Mouse (Mus musculus) small intestine, adult 2 months (tissue): ENCODE data around the gene Dnase1l1. TPM values are rescaled to one million over a fixed set of nuclear protein-coding genes. Genes with fewer than 3 reads are reported as not detected.
A peak's percentile ranks its signal among the peaks of the same experiment; 100 is the strongest.

Experiments used
- H3K27ac ChIP-seq: fragments of 200-500 bp; 2 replicates; pipeline ENCODE4 v1.5.1; 2012; ENCODE audit warnings: low read depth, low read length, control low read depth, inconsistent platforms; ENCODE audit not compliant: insufficient read depth
- H3K27me3 ChIP-seq: fragments of 200-500 bp; 2 replicates; pipeline ENCODE4 v1.6.1; 2012; ENCODE audit warnings: mild to moderate bottlenecking, moderate library complexity, low read length, inconsistent platforms; ENCODE audit not compliant: control insufficient read depth, insufficient read depth
- H3K36me3 ChIP-seq: fragments of 200-500 bp; 2 replicates; pipeline ENCODE4 v1.6.1; 2012; ENCODE audit warnings: mild to moderate bottlenecking, low read length, control low read depth, inconsistent platforms; ENCODE audit not compliant: control insufficient read depth, insufficient read depth
- H3K4me1 ChIP-seq: fragments of 200-500 bp; 2 replicates; pipeline ENCODE4 v1.6.1; 2012; ENCODE audit warnings: low read length, inconsistent platforms, mixed read lengths; ENCODE audit not compliant: control insufficient read depth, insufficient read depth, insufficient read length
- H3K4me3 ChIP-seq: fragments of 200-500 bp; 2 replicates; pipeline ENCODE4 v1.5.1; 2012; ENCODE audit warnings: low read depth, mild to moderate bottlenecking, control low read depth, inconsistent platforms, low read length, moderate library complexity
- CTCF ChIP-seq: fragments of 200-500 bp; IDR thresholded peaks from 2 replicates; pipeline ENCODE4 v1.5.1; 2012; ENCODE audit warnings: low read depth, mild to moderate bottlenecking, control low read depth, inconsistent platforms, low read length, moderate library complexity, mixed read lengths; ENCODE audit not compliant: insufficient replicate concordance, insufficient read length; ENCODE audit errors: extremely low read depth
- POLR2A ChIP-seq: fragments of 200-500 bp; IDR thresholded peaks from 2 replicates; pipeline ENCODE4 v1.6.1; 2012; ENCODE audit warnings: low read depth, mild to moderate bottlenecking, control low read depth, inconsistent platforms, low read length, moderate library complexity
- WGBS: fragments of 180-500 bp; shearing (Covaris S2); methylation state at CpG from one replicate; pipeline ENCODE4 v1.1.7; 2018; 5-methylcytosine and 5-hydroxymethylcytosine counted together
- polyA plus RNA-seq: library from polyadenylated mRNA; depleted of rRNA; stranded (reverse); fragments of >200 nt; gene quantifications from 2 replicates; pipeline ENCODE4 v1.2.3, GENCODE M21; 2012

Dnase1l1 gene
- polyA plus RNA-seq, 1 experiment = 13.9 TPM

GRCm38 (mm10) chrX:74299721-74300120 is 17.6 kb upstream of the Dnase1l1 start:
- Histone ChIP-seq H3K4me3 (no peak overlapping the region), H3K27me3 (no peaks in the 10 kb centered on the region), H3K27ac (no peak overlapping the region; the same call in 1 of the 2 replicates), H3K36me3 (peaks cover 20% of the 10 kb centered on the region), H3K4me1 (no peaks in the 10 kb centered on the region; the same call in 1 of the 2 replicates)
- TF ChIP-seq POLR2A (no peak), CTCF (no peak)
- 82% methylated on average over 3 of the region's 3 CpGs for WGBS

GRCm38 (mm10) chrX:74298348-74298747 is 16.2 kb upstream of the Dnase1l1 start:
- 68% methylated on average over 1 of the region's 1 CpGs for WGBS
- TF ChIP-seq POLR2A (no peak), CTCF (no peak)
- no peak overlapping the region for H3K27ac ChIP-seq
- H3K4me1 ChIP-seq = no peaks in the 10 kb centered on the region; the same call in 1 of the 2 replicates
- peaks cover 20% of the 10 kb centered on the region for H3K36me3 ChIP-seq
- no peak overlapping the region for H3K4me3 ChIP-seq
- no peaks in the 10 kb centered on the region for H3K27me3 ChIP-seq

GRCm38 (mm10) chrX:74296538-74297448 is 14.7 kb upstream of the Dnase1l1 start, which contains the start of gene Atp6ap1:
TSS of gene Atp6ap1 (plus strand) at chrX:74297097.
- Histone ChIP-seq H3K36me3 (peaks cover 10% of the 10 kb centered on the region), H3K27ac (peak within 1 kb of the TSS; percentile 70), H3K4me3 (peak within 1 kb of the TSS; percentile 99), H3K27me3 (no peaks in the 10 kb centered on the region), H3K4me1 (no peaks in the 10 kb centered on the region; the same call in 1 of the 2 replicates)
- TF ChIP-seq CTCF = no peak
- peak; percentile 78; the same call in 1 of the 2 replicates for TF ChIP-seq POLR2A
- WGBS = 11% methylated on average over 37 of the region's 37 CpGs

GRCm38 (mm10) chrX:74293431-74293830 is 11.3 kb upstream of the Dnase1l1 start:
- no peak for TF ChIP-seq POLR2A
- TF ChIP-seq CTCF = no peak
- Histone ChIP-seq H3K4me3 (no peak overlapping the region), H3K27me3 (no peaks in the 10 kb centered on the region), H3K27ac (no peak overlapping the region), H3K36me3 (peaks cover 11% of the 10 kb centered on the region; the same call in 1 of the 2 replicates), H3K4me1 (no peaks in the 10 kb centered on the region; the same call in 1 of the 2 replicates)
- 54% methylated on average over 4 of the region's 4 CpGs for WGBS

GRCm38 (mm10) chrX:74283092-74283437 is 928 bp upstream of the Dnase1l1 start:
- TF ChIP-seq POLR2A (no peak), CTCF (no peak)
- peak overlapping the region; percentile 72 for H3K4me3 ChIP-seq
- H3K4me1 ChIP-seq = peaks cover 7% of the 10 kb centered on the region; the same call in 1 of the 2 replicates
- 16% methylated on average over 5 of the region's 5 CpGs for WGBS
- H3K36me3 ChIP-seq = peaks cover 2% of the 10 kb centered on the region
- H3K27ac ChIP-seq = peak overlapping the region; percentile 92
- no peaks in the 10 kb centered on the region for H3K27me3 ChIP-seq

GRCm38 (mm10) chrX:74282395-74283091 is 406 bp upstream of the Dnase1l1 start:
- TF ChIP-seq POLR2A (peak; percentile 46; the same call in 1 of the 2 replicates), CTCF (no peak)
- Histone ChIP-seq H3K4me3 (peak overlapping the region; percentile 72), H3K27me3 (no peaks in the 10 kb centered on the region), H3K36me3 (peaks cover 2% of the 10 kb centered on the region; the same call in 1 of the 2 replicates), H3K4me1 (peaks cover 7% of the 10 kb centered on the region; the same call in 1 of the 2 replicates), H3K27ac (peak overlapping the region; percentile 93)
- WGBS = 15% methylated on average over 39 of the region's 39 CpGs
